Mouse (Mus musculus) testis, adult 2 months (tissue): ENCODE data around the gene Cfp. TPM values are rescaled to one million over a fixed set of nuclear protein-coding genes. Genes with fewer than 3 reads are reported as not detected.
A peak's percentile ranks its signal among the peaks of the same experiment; 100 is the strongest.

Experiments
- H3K27ac ChIP-seq: fragments of 200-500 bp; 2 replicates; pipeline ENCODE4 v1.5.1; 2012; ENCODE audit warnings: low read depth, low read length; ENCODE audit not compliant: control insufficient read depth, insufficient read depth
- H3K27me3 ChIP-seq: fragments of 200-500 bp; 2 replicates; pipeline ENCODE4 v1.6.1; 2012; ENCODE audit warnings: mild to moderate bottlenecking, low read length, moderate library complexity; ENCODE audit not compliant: control insufficient read depth, insufficient read depth
- H3K36me3 ChIP-seq: fragments of 200-500 bp; 2 replicates; pipeline ENCODE4 v1.6.1; 2012; ENCODE audit warnings: mild to moderate bottlenecking, low read length; ENCODE audit not compliant: control insufficient read depth, insufficient read depth
- H3K4me1 ChIP-seq: fragments of 200-500 bp; 2 replicates; pipeline ENCODE4 v1.6.1; 2012; ENCODE audit warnings: low read length; ENCODE audit not compliant: control insufficient read depth, insufficient read depth
- H3K4me3 ChIP-seq: fragments of 200-500 bp; 2 replicates; pipeline ENCODE4 v1.5.1; 2012; ENCODE audit warnings: low read depth, mild to moderate bottlenecking, low read length, moderate library complexity, mixed read lengths; ENCODE audit not compliant: control insufficient read depth
- CTCF ChIP-seq: fragments of 200-500 bp; IDR thresholded peaks from 2 replicates; pipeline ENCODE4 v1.5.1; 2012; ENCODE audit warnings: low read depth, mild to moderate bottlenecking, inconsistent platforms, low read length, moderate library complexity; ENCODE audit not compliant: control insufficient read depth, insufficient read depth, insufficient replicate concordance
- POLR2A ChIP-seq: fragments of 200-500 bp; IDR thresholded peaks from 2 replicates; pipeline ENCODE4 v1.6.1; 2012; ENCODE audit warnings: low read depth, mild to moderate bottlenecking, inconsistent platforms, low read length, moderate library complexity; ENCODE audit not compliant: control insufficient read depth
- polyA plus RNA-seq: library from polyadenylated mRNA; depleted of rRNA; stranded (reverse); fragments of >200 nt; gene quantifications from 2 replicates; pipeline ENCODE4 v1.2.3, GENCODE M21; 2012; rRNA removed

The Cfp gene
- polyA plus RNA-seq: 1.0 and 1.8 TPM in 2 replicates

GRCm38 (mm10) chrX:20931364-20931763 lies at the start of gene Cfp:
TSS of gene Cfp (minus strand) at chrX:20931555.
- H3K4me1 ChIP-seq: no peaks in the 10 kb centered on the region
- H3K4me3 ChIP-seq: no peak within 1 kb of the TSS
- no peak within 1 kb of the TSS for H3K27ac ChIP-seq
- no peaks in the 10 kb centered on the region for H3K27me3 ChIP-seq
- no peaks in the 10 kb centered on the region for H3K36me3 ChIP-seq
- no peak for TF ChIP-seq POLR2A
- no peak for TF ChIP-seq CTCF

- H3K4me3 ChIP-seq: no peak overlapping the region
- no peaks in the 10 kb centered on the region for H3K4me1 ChIP-seq
- H3K27ac ChIP-seq: no peak overlapping the region
- TF ChIP-seq POLR2A (no peak), CTCF (no peak)
- no peaks in the 10 kb centered on the region for H3K27me3 ChIP-seq
- no peaks in the 10 kb centered on the region for H3K36me3 ChIP-seq
These were observed 49.5 kb upstream of the Cfp start for GRCm38 (mm10) chrX:20980901-20981300.

- Histone ChIP-seq H3K27me3 (no peaks in the 10 kb centered on the region), H3K36me3 (no peaks in the 10 kb centered on the region), H3K4me1 (no peaks in the 10 kb centered on the region), H3K4me3 (peak within 1 kb of the TSS; percentile 94), H3K27ac (peak within 1 kb of the TSS; percentile 90)
- TF ChIP-seq CTCF (no peak), POLR2A (peak; percentile 53; the same call in 1 of the 2 replicates)
These were observed 30.4 kb upstream of the Cfp start, which contains the start of gene Uxt for GRCm38 (mm10) chrX:20961477-20962378. TSS of gene Uxt (minus strand) at chrX:20962017.

GRCm38 (mm10) chrX:20950191-20950880 lies 19.0 kb upstream of the Cfp start, which contains the start of gene Elk1:
TSS of gene Elk1 (minus strand) at chrX:20950608.
- TF ChIP-seq POLR2A (no peak), CTCF (no peak)
- Histone ChIP-seq H3K36me3 (no peaks in the 10 kb centered on the region), H3K27me3 (no peaks in the 10 kb centered on the region), H3K4me3 (peak within 1 kb of the TSS; percentile 85), H3K27ac (peak within 1 kb of the TSS; percentile 63), H3K4me1 (no peaks in the 10 kb centered on the region; the same call in 1 of the 2 replicates)

GRCm38 (mm10) chrX:20946055-20946454 lies 14.7 kb upstream of the Cfp start:
- H3K4me3 ChIP-seq: no peak overlapping the region
- TF ChIP-seq POLR2A (no peak), CTCF (no peak)

GRCm38 (mm10) chrX:20931963-20932362 lies 608 bp upstream of the Cfp start:
- no peak overlapping the region for H3K27ac ChIP-seq
- H3K36me3 ChIP-seq: no peaks in the 10 kb centered on the region
- H3K4me1 ChIP-seq: no peaks in the 10 kb centered on the region
- H3K27me3 ChIP-seq: no peaks in the 10 kb centered on the region
- no peak overlapping the region for H3K4me3 ChIP-seq
- no peak for TF ChIP-seq CTCF
- TF ChIP-seq POLR2A: no peak

More at GRCm38 (mm10) chrX:20946055-20946454, 14.7 kb upstream of the Cfp start:
- Histone ChIP-seq H3K36me3 (no peaks in the 10 kb centered on the region), H3K27ac (no peak overlapping the region), H3K4me1 (no peaks in the 10 kb centered on the region; the same call in 1 of the 2 replicates), H3K27me3 (no peaks in the 10 kb centered on the region)

GRCm38 (mm10) chrX:20929859-20930258 lies 1.5 kb downstream of the Cfp start:
- H3K4me1 ChIP-seq: no peaks in the 10 kb centered on the region
- H3K4me3 ChIP-seq: no peak overlapping the region
- no peak for TF ChIP-seq CTCF
- TF ChIP-seq POLR2A: no peak
- H3K27me3 ChIP-seq: no peaks in the 10 kb centered on the region
- no peak overlapping the region for H3K27ac ChIP-seq
- H3K36me3 ChIP-seq: no peaks in the 10 kb centered on the region
